Mouse (Mus musculus) liver, embryonic 11.5 days (tissue): Measurements from ENCODE around the gene Ngly1. TPM values are rescaled to one million over a fixed set of nuclear protein-coding genes. Genes with fewer than 3 reads are reported as not detected.
"Not testable (repeated sequence)": the region's sequence is repeated elsewhere in the genome, so short reads cannot be mapped to it uniquely, and the experiment has no call there.

Experiments used
- ATAC-seq: fragments of 200-750 bp; cut with Nextera tagmentation; replicated peaks from 2 replicates; pipeline ENCODE4 v1.8.0; 2017; ENCODE audit warnings: moderate number of reproducible peaks, mild to moderate bottlenecking, moderate TSS enrichment, moderate library complexity; ENCODE audit not compliant: low FRiP score
- DNase-seq: peaks from one replicate; pipeline ENCODE4 v3.0.0-alpha.2; 2017; ENCODE audit warnings: low spot score
- H3K27ac ChIP-seq: fragments of 300-500 bp; sonication (generic); 2 replicates; pipeline ENCODE4 v1.5.1; 2014; ENCODE audit warnings: mild to moderate bottlenecking, low read depth, low read length, control low read depth
- H3K27me3 ChIP-seq: fragments of 300-500 bp; sonication (generic); replicated peaks from 2 replicates; pipeline ENCODE4 v1.6.1; 2014; ENCODE audit warnings: low read length, mixed read lengths; ENCODE audit not compliant: control insufficient read depth, insufficient read depth
- H3K36me3 ChIP-seq: fragments of 300-500 bp; sonication (generic); 2 replicates; pipeline ENCODE4 v1.6.1; 2014; ENCODE audit warnings: mild to moderate bottlenecking, low read length, moderate library complexity, mixed read lengths; ENCODE audit not compliant: control insufficient read depth, insufficient read depth
- H3K4me1 ChIP-seq: fragments of 300-500 bp; sonication (generic); replicated peaks from 2 replicates; pipeline ENCODE4 v1.6.1; 2014; ENCODE audit warnings: low read length, mixed read lengths; ENCODE audit not compliant: control insufficient read depth, insufficient read depth
- H3K4me2 ChIP-seq: fragments of 300-500 bp; sonication (generic); 2 replicates; pipeline ENCODE4 v1.6.1; 2014; ENCODE audit warnings: mild to moderate bottlenecking, control low read depth, moderate library complexity
- H3K4me3 ChIP-seq: fragments of 300-500 bp; sonication (generic); 2 replicates; pipeline ENCODE4 v1.5.1; 2014; ENCODE audit warnings: low read depth, low read length, control low read depth
- H3K9ac ChIP-seq: fragments of 300-500 bp; sonication (generic); 2 replicates; pipeline ENCODE4 v1.6.1; 2014; ENCODE audit warnings: low read depth, low read length, control low read depth
- H3K9me3 ChIP-seq: fragments of 300-500 bp; sonication (generic); 2 replicates; pipeline ENCODE4 v1.6.1; 2016; ENCODE audit warnings: low read length, inconsistent platforms, mixed read lengths; ENCODE audit not compliant: control insufficient read depth
- WGBS: fragments of 180-500 bp; shearing (Covaris S2); extraction: QIAGEN DNeasy Blood & Tissue Kit; methylation state at CpG from one replicate; pipeline ENCODE4 v1.1.7; 2014; 5-methylcytosine and 5-hydroxymethylcytosine counted together
- polyA plus RNA-seq: library from polyadenylated mRNA; unstranded; fragments of >200 nt; fragmentation: Nextera tagmentation; extraction: Ambion mirVana; gene quantifications from 2 replicates; pipeline ENCODE4 v1.2.1, GENCODE M21; 2014

Ngly1 gene
- polyA plus RNA-seq, 1 experiment from 2014 or later: 25.7 TPM

DNA sequence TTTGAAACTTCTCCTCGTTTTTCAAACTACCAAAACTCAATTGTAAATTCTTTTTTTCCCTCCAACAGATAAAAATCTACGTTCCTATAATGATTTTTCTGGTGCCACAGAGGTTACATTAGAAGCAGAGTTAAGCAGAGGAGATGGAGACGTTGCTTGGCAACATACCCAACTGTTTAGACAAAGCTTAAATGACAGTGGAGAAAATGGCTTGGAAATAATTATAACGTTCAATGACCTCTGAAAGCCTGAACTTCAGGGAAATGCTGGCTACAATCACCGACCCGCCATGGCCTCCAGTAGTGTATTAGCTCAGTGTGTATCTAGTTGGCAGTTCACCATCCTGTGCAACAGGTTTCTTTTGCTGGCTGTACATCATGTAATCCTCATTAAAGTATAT lies 61.7 kb downstream of the Ngly1 start:
- no peak overlapping the region for H3K4me2 ChIP-seq
- DNase-seq (no peak), ATAC-seq (no peak)
- no peaks in the 10 kb centered on the region for H3K9me3 ChIP-seq
- H3K4me1 ChIP-seq: no peaks in the 10 kb centered on the region
- no peaks in the 10 kb centered on the region for H3K36me3 ChIP-seq
- H3K27me3 ChIP-seq: no peaks in the 10 kb centered on the region
- H3K27ac ChIP-seq: no peak overlapping the region
- H3K4me3 ChIP-seq: no peak overlapping the region
- WGBS: 68% methylated on average over 6 of the region's 6 CpGs
- H3K9ac ChIP-seq: no peak overlapping the region

DNA sequence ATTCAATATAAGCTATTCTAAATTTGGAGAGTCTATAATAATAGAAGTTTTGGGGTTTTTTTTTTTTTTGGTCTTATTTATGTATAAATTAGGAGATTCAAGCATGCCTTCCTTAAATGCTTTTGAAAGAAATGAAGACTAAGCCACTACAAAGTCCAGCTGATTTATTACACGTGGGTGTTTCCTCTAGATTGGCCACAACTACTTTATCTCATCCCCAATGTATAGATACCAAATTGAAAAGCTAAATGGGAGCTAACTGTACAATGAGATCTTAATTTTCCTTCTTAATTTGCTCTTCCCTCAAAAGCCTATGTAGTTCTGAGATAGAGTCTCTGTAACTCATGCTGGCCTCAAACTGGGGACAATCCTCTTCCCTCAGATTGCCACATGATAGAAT lies 63.5 kb downstream of the Ngly1 start:
- H3K4me3 ChIP-seq: no peak overlapping the region
- H3K27ac ChIP-seq: no peak overlapping the region
- no peak overlapping the region for H3K4me2 ChIP-seq
- no peak for DNase-seq
- no peaks in the 10 kb centered on the region for H3K9me3 ChIP-seq
- no peak overlapping the region for H3K9ac ChIP-seq
- no peak for ATAC-seq
- no peaks in the 10 kb centered on the region for H3K36me3 ChIP-seq
- no peaks in the 10 kb centered on the region for H3K27me3 ChIP-seq
- 52% methylated on average over 1 of the region's 1 CpGs for WGBS
- no peaks in the 10 kb centered on the region for H3K4me1 ChIP-seq

DNA sequence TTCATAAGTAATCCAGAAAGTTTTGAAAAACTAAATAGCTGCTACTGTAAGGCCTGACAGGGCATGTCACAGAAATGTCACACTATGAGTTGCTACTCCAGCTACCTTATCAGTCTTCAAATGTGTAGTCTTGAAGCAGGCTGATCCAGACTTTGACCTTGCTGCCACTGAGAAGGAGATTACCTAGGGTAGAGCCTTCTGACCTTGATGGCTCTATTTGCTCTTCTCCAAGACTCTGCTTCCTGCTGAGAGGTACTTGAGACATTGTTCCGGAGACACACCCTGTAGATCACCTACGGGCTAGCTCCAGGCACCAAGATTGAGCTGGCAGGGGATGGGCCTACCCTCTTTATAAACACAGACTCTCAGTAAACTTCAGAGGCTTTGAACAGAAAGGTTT lies 64.0 kb downstream of the Ngly1 start:
- not testable (repeated sequence) for H3K27ac ChIP-seq, H3K9me3 ChIP-seq, H3K4me2 ChIP-seq, H3K4me1 ChIP-seq, H3K9ac ChIP-seq, H3K27me3 ChIP-seq, H3K4me3 ChIP-seq, H3K36me3 ChIP-seq, DNase-seq
- peak; percentile 57; the same call in 1 of the 2 replicates for ATAC-seq
- 68% methylated on average over 2 of the region's 2 CpGs for WGBS

DNA sequence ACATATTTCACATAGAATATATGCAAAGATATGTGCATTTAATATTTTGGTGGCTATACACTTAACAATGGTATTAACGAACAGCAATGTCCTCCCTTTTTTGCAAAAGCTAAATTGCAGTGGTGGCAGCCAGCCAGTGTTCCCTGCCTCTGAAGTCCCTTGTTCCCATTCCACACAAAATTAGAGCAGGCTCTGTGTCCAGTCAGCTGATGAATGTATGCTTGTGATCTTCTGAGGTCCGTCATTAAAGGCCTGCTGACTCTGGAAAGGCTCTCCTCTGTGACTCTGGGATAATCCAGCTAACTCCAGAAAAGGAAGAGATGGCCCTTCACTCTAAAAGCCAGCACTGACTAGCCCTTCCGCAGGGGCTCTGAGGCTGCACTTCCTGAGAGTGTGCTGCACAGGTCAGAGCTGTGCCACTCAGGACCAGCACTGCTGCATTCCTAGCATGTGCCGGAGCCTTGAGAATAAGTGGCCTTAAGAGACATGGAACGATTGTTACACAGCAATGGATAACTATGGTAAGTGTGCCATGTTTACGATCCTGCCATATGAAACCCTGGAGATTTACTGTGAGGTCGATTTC lies 64.9 kb downstream of the Ngly1 start:
- Histone ChIP-seq H3K36me3 (no peaks in the 10 kb centered on the region), H3K27ac (no peak overlapping the region), H3K4me3 (no peak overlapping the region), H3K27me3 (no peaks in the 10 kb centered on the region), H3K4me2 (no peak overlapping the region), H3K9me3 (no peaks in the 10 kb centered on the region), H3K4me1 (no peaks in the 10 kb centered on the region), H3K9ac (no peak overlapping the region)
- DNase-seq: no peak
- 70% methylated on average over 7 of the region's 7 CpGs for WGBS
- ATAC-seq: no peak

DNA sequence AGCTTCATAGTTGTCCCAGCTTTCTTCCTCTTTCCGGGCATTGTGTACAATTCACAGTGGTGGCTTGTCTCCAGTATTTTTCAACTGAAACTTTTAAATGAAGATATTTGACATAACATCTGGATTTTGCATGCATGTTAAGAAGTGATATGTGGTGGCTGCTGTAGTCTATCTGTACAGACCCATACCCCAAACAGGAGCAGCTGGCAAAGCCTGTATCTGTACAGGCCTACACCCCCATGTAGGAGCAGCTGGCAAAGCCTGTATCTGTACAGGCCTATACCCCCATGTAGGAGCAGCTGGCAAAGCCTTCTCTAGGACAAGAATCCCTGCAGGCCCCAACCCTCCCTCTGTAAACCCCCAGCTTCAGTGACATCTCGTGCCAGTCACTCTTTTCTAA lies 65.8 kb downstream of the Ngly1 start:
- Histone ChIP-seq H3K9ac (no peak overlapping the region), H3K27me3 (no peaks in the 10 kb centered on the region), H3K36me3 (no peaks in the 10 kb centered on the region), H3K4me3 (no peak overlapping the region), H3K4me2 (no peak overlapping the region), H3K9me3 (no peaks in the 10 kb centered on the region), H3K27ac (no peak overlapping the region), H3K4me1 (no peaks in the 10 kb centered on the region)
- ATAC-seq (peak; percentile 84), DNase-seq (no peak)
- 64% methylated on average over 2 of the region's 2 CpGs for WGBS

DNA sequence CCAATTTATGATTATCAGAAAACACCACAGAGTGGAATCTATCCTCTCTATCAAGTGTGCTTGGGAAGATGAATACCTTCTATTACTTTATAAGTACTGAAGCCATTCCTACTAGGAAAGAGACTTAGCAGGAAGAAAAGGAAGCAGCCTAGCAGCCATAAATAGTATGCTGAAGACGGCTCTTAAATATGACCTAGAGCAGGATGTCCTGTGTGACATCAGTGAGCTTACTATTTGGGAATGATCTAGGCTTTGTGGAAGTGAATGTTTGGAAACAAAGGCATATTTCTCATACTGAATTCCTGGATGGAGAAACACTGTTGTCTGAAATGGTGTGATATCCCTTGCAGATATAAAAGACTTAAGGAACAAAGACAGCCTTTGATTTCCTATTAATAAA lies 67.6 kb downstream of the Ngly1 start:
- H3K27ac ChIP-seq: no peak overlapping the region
- DNase-seq (no peak), ATAC-seq (no peak)
- no peaks in the 10 kb centered on the region for H3K9me3 ChIP-seq
- H3K4me1 ChIP-seq: no peaks in the 10 kb centered on the region
- WGBS: 56% methylated on average over 1 of the region's 1 CpGs
- H3K36me3 ChIP-seq: no peaks in the 10 kb centered on the region
- H3K9ac ChIP-seq: no peak overlapping the region
- H3K4me3 ChIP-seq: no peak overlapping the region
- no peaks in the 10 kb centered on the region for H3K27me3 ChIP-seq
- H3K4me2 ChIP-seq: no peak overlapping the region

DNA sequence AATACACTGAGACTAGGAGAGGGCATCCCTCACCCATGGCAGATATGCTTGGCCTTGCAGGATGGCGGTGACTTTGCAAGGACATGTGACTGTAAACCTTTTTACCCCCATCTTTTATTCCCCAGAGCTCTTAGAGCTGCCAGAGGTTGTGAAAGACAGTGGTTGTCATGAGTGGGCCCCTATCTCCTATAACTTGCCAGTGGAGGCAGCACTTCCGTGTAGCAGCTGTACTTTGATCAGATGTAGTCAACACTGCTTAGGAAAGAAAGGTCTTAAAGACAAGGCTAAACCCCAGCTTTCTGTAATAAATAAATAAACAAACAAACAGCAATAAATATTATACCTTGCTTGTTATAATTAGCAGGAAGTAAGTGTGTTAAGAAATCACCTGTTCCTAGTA lies 70.7 kb downstream of the Ngly1 start:
- Histone ChIP-seq H3K9me3 (no peaks in the 10 kb centered on the region), H3K27me3 (no peaks in the 10 kb centered on the region), H3K4me2 (no peak overlapping the region), H3K4me3 (no peak overlapping the region), H3K27ac (no peak overlapping the region), H3K36me3 (no peaks in the 10 kb centered on the region), H3K4me1 (no peaks in the 10 kb centered on the region), H3K9ac (no peak overlapping the region)
- ATAC-seq (no peak), DNase-seq (no peak)
- WGBS: 79% methylated on average over 2 of the region's 2 CpGs

DNA sequence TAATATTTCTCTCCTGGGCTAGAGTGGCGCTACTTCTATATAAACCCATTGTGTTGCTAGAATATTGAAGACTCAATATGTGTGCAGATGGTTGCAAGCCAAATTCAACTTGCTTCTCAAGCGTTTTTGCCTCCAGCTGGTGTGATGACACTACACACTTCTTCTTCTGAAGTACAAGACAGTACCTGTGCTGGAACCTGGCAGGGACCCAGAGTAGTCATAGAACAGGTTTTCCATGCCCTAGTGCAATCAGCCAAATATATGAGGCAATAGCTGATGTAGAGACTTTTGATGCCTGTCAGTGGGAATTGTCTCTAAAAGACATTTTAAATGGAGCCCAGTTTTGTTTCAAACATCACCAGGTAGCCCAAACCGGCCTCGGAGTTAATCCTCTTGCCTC lies 75.3 kb downstream of the Ngly1 start:
- Histone ChIP-seq H3K27me3 (no peaks in the 10 kb centered on the region), H3K27ac (no peak overlapping the region), H3K4me1 (no peaks in the 10 kb centered on the region), H3K4me3 (no peak overlapping the region), H3K36me3 (no peaks in the 10 kb centered on the region), H3K4me2 (no peak overlapping the region), H3K9me3 (no peaks in the 10 kb centered on the region), H3K9ac (no peak overlapping the region)
- ATAC-seq: no peak
- 75% methylated on average over 4 of the region's 4 CpGs for WGBS
- DNase-seq: no peak

DNA sequence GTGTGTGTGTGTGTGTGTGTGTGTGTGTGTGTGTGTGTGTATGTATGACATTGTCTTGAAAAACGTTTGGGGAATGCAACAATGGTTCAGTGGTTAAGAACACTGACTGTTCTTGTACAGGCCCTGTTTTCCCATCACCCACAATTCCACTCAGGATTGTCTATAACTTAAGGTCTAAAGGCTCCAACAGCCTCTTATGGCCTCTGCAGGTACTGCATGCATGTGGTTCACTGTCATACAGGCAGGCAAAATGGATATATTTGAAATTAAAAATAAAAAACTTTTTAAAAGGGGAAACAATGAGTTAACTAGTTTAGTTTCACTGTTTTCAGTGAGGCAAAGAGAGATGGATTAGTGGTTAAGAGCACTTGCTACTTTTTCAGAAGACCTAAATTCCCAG lies 76.1 kb downstream of the Ngly1 start:
- no peak overlapping the region for H3K9ac ChIP-seq
- no peak overlapping the region for H3K4me2 ChIP-seq
- no peak overlapping the region for H3K27ac ChIP-seq
- no peak overlapping the region for H3K4me3 ChIP-seq
- H3K9me3 ChIP-seq: no peaks in the 10 kb centered on the region
- ATAC-seq (no peak), DNase-seq (no peak)
- no peaks in the 10 kb centered on the region for H3K27me3 ChIP-seq
- 6% methylated on average over 1 of the region's 1 CpGs for WGBS
- H3K36me3 ChIP-seq: no peaks in the 10 kb centered on the region
- no peaks in the 10 kb centered on the region for H3K4me1 ChIP-seq
